Mouse (Mus musculus): ENCODE measurements around the gene Ecm1. TPM values are rescaled to one million over a fixed set of nuclear protein-coding genes. Genes with fewer than 3 reads are reported as not detected.

Gene Ecm1
- total and polyA plus RNA-seq, 2 experiments from 2014 or later: 22.9 to 55.8 TPM

DNA sequence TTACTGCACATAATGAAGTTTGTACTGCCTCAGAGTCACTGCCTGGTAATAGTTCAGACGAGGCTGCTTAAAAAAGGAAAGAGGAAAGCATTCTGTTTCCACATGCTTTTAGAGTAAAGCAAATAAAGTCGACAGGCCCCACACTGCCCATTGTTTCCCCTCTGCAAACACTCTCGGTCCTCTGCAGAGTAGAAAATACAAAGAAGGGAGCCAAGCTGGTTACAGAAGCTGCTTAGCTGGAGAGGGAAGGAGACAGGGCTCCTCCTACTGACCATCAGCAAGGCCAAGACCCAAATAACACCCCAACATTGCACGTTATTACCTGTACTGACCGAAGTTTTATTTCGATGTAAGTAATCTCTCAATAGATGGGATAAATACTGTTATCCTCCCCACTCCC is 23.6 kb upstream of the Ecm1 start:
- Histone ChIP-seq H3K27ac (ENCODE audit: low read depth) (peak overlapping the region; percentile 30; the same call in 1 of the 2 replicates), H3K9ac (replicated peaks; ENCODE audit: low read depth, low read length) (no peak overlapping the region), H3K4me3 (ENCODE audit: low read depth, low read length) (no peak overlapping the region), H3K36me3 (replicated peaks; ENCODE audit: control insufficient read depth, insufficient read depth, low read length) (peaks cover 34% of the 10 kb centered on the region), H3K4me2 (ENCODE audit: low read depth, low read length) (no peak overlapping the region), H3K9me3 (replicated peaks; ENCODE audit: control insufficient read depth, low read length) (no peaks in the 10 kb centered on the region), H3K27me3 (ENCODE audit: control insufficient read depth, insufficient read depth, low read length) (no peaks in the 10 kb centered on the region), H3K4me1 (ENCODE audit: control insufficient read depth, insufficient read depth) (peaks cover 8% of the 10 kb centered on the region; the same call in 1 of the 2 replicates)
- WGBS: 61% methylated on average over 6 of the region's 6 CpGs
- ATAC-seq (ENCODE audit: insufficient read depth, low read depth) (no peak), DNase-seq (ENCODE audit: low spot score) (peak; percentile 20)
- TF ChIP-seq CTCF (IDR thresholded peaks at IDR 0.05; ENCODE audit: low read depth) (peak; percentile 21; the same call in 1 of the 2 replicates), EP300 (IDR thresholded peaks at IDR 0.05; ENCODE audit: low read depth) (no peak)

DNA sequence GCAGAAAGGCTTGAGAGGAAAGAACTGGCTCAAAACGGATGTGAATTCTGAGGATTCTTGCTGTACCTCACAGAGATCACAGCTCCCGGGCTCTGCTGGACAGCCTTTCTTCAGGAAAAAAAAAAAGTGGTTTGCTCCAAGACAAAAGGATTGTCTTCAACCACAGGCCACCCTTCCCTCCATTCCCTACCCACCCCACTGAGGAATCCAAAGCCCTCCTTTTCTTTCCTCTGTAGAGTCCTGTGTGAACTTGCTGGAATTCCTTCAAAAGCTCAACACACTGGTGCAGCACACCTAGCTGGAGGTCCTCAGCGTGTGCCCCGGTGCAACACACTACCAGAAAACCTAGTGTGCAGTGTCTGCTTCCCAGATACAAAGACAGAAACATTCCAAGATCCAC is 22.4 kb upstream of the Ecm1 start:
- H3K9me3 ChIP-seq (replicated peaks; ENCODE audit: control insufficient read depth, low read length): no peaks in the 10 kb centered on the region
- H3K27me3 ChIP-seq (ENCODE audit: control insufficient read depth, insufficient read depth, low read length): no peaks in the 10 kb centered on the region
- 77% methylated on average over 4 of the region's 4 CpGs for WGBS
- ATAC-seq (ENCODE audit: insufficient read depth, low read depth) (no peak), DNase-seq (ENCODE audit: low spot score) (no peak)
- H3K4me2 ChIP-seq (ENCODE audit: low read depth, low read length): no peak overlapping the region
- no peak overlapping the region for H3K27ac ChIP-seq (ENCODE audit: low read depth)
- no peak overlapping the region for H3K4me3 ChIP-seq (ENCODE audit: low read depth, low read length)
- no peak overlapping the region for H3K9ac ChIP-seq (replicated peaks; ENCODE audit: low read depth, low read length)
- no peak for TF ChIP-seq CTCF (IDR thresholded peaks at IDR 0.05; ENCODE audit: low read depth)
- TF ChIP-seq EP300 (IDR thresholded peaks at IDR 0.05; ENCODE audit: low read depth): no peak
- H3K36me3 ChIP-seq (replicated peaks; ENCODE audit: control insufficient read depth, insufficient read depth, low read length): peaks cover 26% of the 10 kb centered on the region
- H3K4me1 ChIP-seq (ENCODE audit: control insufficient read depth, insufficient read depth): peaks cover 8% of the 10 kb centered on the region; the same call in 1 of the 2 replicates

DNA sequence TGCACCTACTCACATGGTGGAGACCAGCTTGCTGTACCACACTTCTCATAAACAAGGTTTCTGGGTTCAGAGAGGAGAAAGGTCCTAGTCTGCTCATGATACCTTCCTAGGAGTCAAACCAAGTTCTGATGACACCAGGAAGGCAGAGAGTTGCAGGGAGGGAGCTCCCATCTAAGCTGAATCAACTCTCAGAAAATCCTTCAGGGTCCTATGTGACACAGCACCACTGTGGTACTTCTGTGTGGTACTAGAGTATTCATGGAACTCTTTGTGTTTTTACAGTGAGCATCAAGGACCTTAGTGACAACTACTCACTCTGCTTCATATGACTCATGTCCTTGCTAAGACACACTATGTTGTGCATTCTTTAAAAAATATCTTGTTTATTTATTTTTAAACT is 21.3 kb upstream of the Ecm1 start:
- Histone ChIP-seq H3K9me3 (replicated peaks; ENCODE audit: control insufficient read depth, low read length) (no peaks in the 10 kb centered on the region), H3K9ac (replicated peaks; ENCODE audit: low read depth, low read length) (no peak overlapping the region), H3K27ac (ENCODE audit: low read depth) (no peak overlapping the region), H3K4me2 (ENCODE audit: low read depth, low read length) (no peak overlapping the region), H3K27me3 (ENCODE audit: control insufficient read depth, insufficient read depth, low read length) (no peaks in the 10 kb centered on the region), H3K4me3 (ENCODE audit: low read depth, low read length) (no peak overlapping the region), H3K36me3 (replicated peaks; ENCODE audit: control insufficient read depth, insufficient read depth, low read length) (peaks cover 21% of the 10 kb centered on the region), H3K4me1 (ENCODE audit: control insufficient read depth, insufficient read depth) (peaks cover 8% of the 10 kb centered on the region; the same call in 1 of the 2 replicates)
- no peak for TF ChIP-seq CTCF (IDR thresholded peaks at IDR 0.05; ENCODE audit: low read depth)
- TF ChIP-seq EP300 (IDR thresholded peaks at IDR 0.05; ENCODE audit: low read depth): no peak
- ATAC-seq (ENCODE audit: insufficient read depth, low read depth) (no peak), DNase-seq (ENCODE audit: low spot score) (no peak)

DNA sequence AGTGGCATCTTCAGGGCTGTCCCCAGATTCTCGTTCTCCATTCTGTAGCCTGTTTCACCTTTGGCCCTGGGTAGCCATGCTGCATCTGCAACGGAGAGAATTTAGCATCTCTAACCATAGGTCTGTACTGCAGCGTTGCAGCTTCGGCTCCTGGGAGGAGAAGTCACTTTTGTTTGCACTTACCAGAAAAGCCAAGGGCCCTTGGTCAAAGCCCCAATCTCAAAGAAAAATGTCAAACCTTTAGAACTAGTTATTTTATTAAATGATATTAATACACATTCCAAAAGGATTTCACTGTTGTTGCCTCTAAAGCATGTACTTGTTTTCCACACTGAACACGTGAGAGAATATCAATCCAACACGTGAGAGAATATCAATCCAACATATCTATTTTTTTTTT is 20.7 kb upstream of the Ecm1 start, which contains the start of gene Tars2:
TSS of gene Tars2 (minus strand) at position 101 of the 400 bp plus-strand sequence.
- 84% methylated on average over 6 of the region's 6 CpGs for WGBS
- ATAC-seq (ENCODE audit: insufficient read depth, low read depth): no peak
- H3K9me3 ChIP-seq (replicated peaks; ENCODE audit: control insufficient read depth, low read length): no peaks in the 10 kb centered on the region

DNA sequence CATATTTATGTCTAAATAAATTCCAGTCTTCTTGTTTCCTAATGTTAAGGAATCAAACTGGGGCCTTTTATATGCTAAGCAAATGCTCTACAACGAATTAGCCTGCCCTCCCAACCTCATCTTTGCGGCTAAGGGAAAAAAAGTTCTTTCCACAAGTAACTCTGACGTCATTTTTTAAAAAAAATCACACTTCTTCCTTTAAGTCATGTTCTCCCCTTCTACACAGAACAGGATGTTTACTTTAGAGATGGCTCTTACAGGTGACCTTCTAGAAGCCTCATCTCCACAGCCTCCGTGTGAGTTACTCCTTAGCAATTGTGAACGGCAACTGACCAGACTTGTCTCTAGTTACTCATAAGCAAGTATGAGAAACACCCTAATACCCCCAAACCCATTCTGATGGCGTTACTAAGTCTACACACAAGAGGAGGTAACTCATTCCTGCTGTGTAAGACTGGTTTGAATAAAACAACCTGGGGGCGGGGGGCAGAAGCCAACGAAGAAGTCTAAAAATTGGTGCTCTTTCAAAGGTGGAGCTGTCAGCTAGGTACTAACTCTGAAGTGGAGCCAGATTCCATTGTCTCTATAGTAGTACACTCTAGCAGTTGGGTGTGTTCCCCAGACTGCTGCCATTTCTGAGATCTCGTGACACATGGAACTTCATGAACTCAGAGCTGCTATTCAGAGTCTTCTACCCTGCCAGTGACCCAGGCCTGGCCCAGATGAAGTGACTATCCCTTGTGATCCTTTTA is 19.3 kb upstream of the Ecm1 start:
- Histone ChIP-seq H3K27me3 (ENCODE audit: control insufficient read depth, insufficient read depth, low read length) (no peaks in the 10 kb centered on the region), H3K27ac (ENCODE audit: low read depth) (no peak overlapping the region), H3K9me3 (replicated peaks; ENCODE audit: control insufficient read depth, low read length) (no peaks in the 10 kb centered on the region), H3K36me3 (replicated peaks; ENCODE audit: control insufficient read depth, insufficient read depth, low read length) (0 out of 2 replicates have a peak, but pooled peaks cover under 1% of the 10 kb centered on the region), H3K9ac (replicated peaks; ENCODE audit: low read depth, low read length) (no peak overlapping the region), H3K4me1 (ENCODE audit: control insufficient read depth, insufficient read depth) (peaks cover 8% of the 10 kb centered on the region; the same call in 1 of the 2 replicates), H3K4me3 (ENCODE audit: low read depth, low read length) (no peak overlapping the region), H3K4me2 (ENCODE audit: low read depth, low read length) (no peak overlapping the region)
- TF ChIP-seq CTCF (IDR thresholded peaks at IDR 0.05; ENCODE audit: low read depth): no peak
- TF ChIP-seq EP300 (IDR thresholded peaks at IDR 0.05; ENCODE audit: low read depth): no peak
- no peak for ATAC-seq (ENCODE audit: insufficient read depth, low read depth)
- DNase-seq (ENCODE audit: low spot score): no peak
- WGBS: 43% methylated on average over 9 of the region's 9 CpGs

More for the DNA sequence above, 20.7 kb upstream of the Ecm1 start, which contains the start of gene Tars2:
- H3K4me2 ChIP-seq (ENCODE audit: low read depth, low read length): no peak within 1 kb of the TSS
- TF ChIP-seq EP300 (IDR thresholded peaks at IDR 0.05; ENCODE audit: low read depth) (no peak), CTCF (IDR thresholded peaks at IDR 0.05; ENCODE audit: low read depth) (no peak)
- peaks cover 16% of the 10 kb centered on the region for H3K36me3 ChIP-seq (replicated peaks; ENCODE audit: control insufficient read depth, insufficient read depth, low read length)
- H3K4me1 ChIP-seq (ENCODE audit: control insufficient read depth, insufficient read depth): peaks cover 8% of the 10 kb centered on the region; the same call in 1 of the 2 replicates
- no peak within 1 kb of the TSS for H3K9ac ChIP-seq (replicated peaks; ENCODE audit: low read depth, low read length)
- DNase-seq (ENCODE audit: low spot score): no peak
- no peak within 1 kb of the TSS for H3K27ac ChIP-seq (ENCODE audit: low read depth)
- H3K4me3 ChIP-seq (ENCODE audit: low read depth, low read length): no peak within 1 kb of the TSS
- no peaks in the 10 kb centered on the region for H3K27me3 ChIP-seq (ENCODE audit: control insufficient read depth, insufficient read depth, low read length)

Data from heart, postnatal 0 days (tissue).